8 mouse cellular contexts compared by ENCODE assay signal in genomic region chr10:128150941-128151340, GRCm38 (mm10). TPM values are rescaled to one million over a fixed set of nuclear protein-coding genes. Genes with fewer than 3 reads are reported as not detected.
DNase-seq lines count a peak whose midpoint lies in the region; ATAC-seq lines count a peak whose summit lies in the region.

No protein-coding gene starts in this region.

- ATAC-seq in CD4-positive, CD25-positive, alpha-beta regulatory T cell, adult 4 months: no peak

- intact Hi-C loops in heart, postnatal 25 days (cut with DNase I): no loop called here

- DNase-seq in adipocyte (ENCODE audit: low spot score) (peak; percentile 75), liver (no peak)
- peak; percentile 28 for DNase-seq in fat pad, adult 2 months (ENCODE audit: extremely low read depth, low read depth, low spot score)
- DNase-seq in heart, postnatal 25 days (ENCODE audit: low spot score): peak; percentile 27
- DNase-seq in lung, postnatal 25 days (ENCODE audit: low spot score): peak; percentile 57
- no peak for DNase-seq in embryo, embryonic 9.5 days (ENCODE audit: extremely low spot score)
- no peak for DNase-seq in thymus, postnatal 14 days

RNA-seq across cellular contexts. Expression of gene Rbms2, which starts 29.2 kb away (rescaled TPM):
- total RNA-seq in heart, postnatal 25 days (2021): 10 to 100 TPM; 82.2 to 88.4 TPM
- polyA plus RNA-seq in CD4-positive, CD25-positive, alpha-beta regulatory T cell, adult 4 months (2017; shearing (Covaris generic)): 10 to 100 TPM; 24.9 to 31.7 TPM

RNA-seq across cellular contexts. Expression of gene Gls2, which starts 43.3 kb away (rescaled TPM):
- 1 to 10 TPM in 1 of 2 experiments, under 1 TPM in 1; 0.94 to 1.1 TPM for total RNA-seq in heart, postnatal 25 days (2021)
- polyA plus RNA-seq in CD4-positive, CD25-positive, alpha-beta regulatory T cell, adult 4 months (2017; shearing (Covaris generic)): under 1 TPM in 1 of 2 experiments, not detected in 1; 0.32 TPM

RNA-seq across cellular contexts. Expression of gene Baz2a, which starts 59.6 kb away (rescaled TPM):
- total RNA-seq in heart, postnatal 25 days (2021): 10 to 100 TPM; 20.0 to 24.4 TPM
- polyA plus RNA-seq in CD4-positive, CD25-positive, alpha-beta regulatory T cell, adult 4 months (2017; shearing (Covaris generic)): 10 to 100 TPM; 50.9 to 75.4 TPM

Comparison
In these comparisons a context has a peak if more than half of its experiments do, and no peak if none do; other contexts are left out.
1. DNase-seq: peak in adipocyte (single experiment), fat pad, adult 2 months (single experiment), heart, postnatal 25 days (single experiment) and lung, postnatal 25 days (single experiment); none in embryo, embryonic 9.5 days (single experiment), liver (single experiment) and thymus, postnatal 14 days (single experiment).